Mouse (Mus musculus) bone marrow, adult 2 months (tissue): ENCODE results near the gene Sgpp2.

Experiments
- CTCF ChIP-seq: fragments of 200-500 bp; IDR thresholded peaks from 2 replicates; pipeline ENCODE4 v1.5.1; 2011; ENCODE audit warnings: low read length, control low read depth; ENCODE audit not compliant: control insufficient read depth, insufficient read depth
- POLR2A ChIP-seq: fragments of 200-500 bp; IDR thresholded peaks from 2 replicates; pipeline ENCODE4 v1.6.1; 2011; ENCODE audit warnings: low read depth, mild to moderate bottlenecking, control low read depth, low read length, borderline replicate concordance; ENCODE audit not compliant: control insufficient read depth

- no peak for TF ChIP-seq CTCF
- no peak for TF ChIP-seq POLR2A
Observed at GRCm38 (mm10) chr1:78380950-78381349, 70.8 kb downstream of the Sgpp2 start.
